Mouse (Mus musculus): Measurements from ENCODE around the gene Ube2g1. TPM values are rescaled to one million over a fixed set of nuclear protein-coding genes. Genes with fewer than 3 reads are reported as not detected.
"Not testable (repeated sequence)": the region's sequence is repeated elsewhere in the genome, so short reads cannot be mapped to it uniquely, and the experiment has no call there.

Ube2g1 gene
- total RNA-seq, 2 experiments from 2014 or later: 50.4 to 52.6 TPM

- DNase-seq (ENCODE audit: low spot score in 2 of 2): no peak
Measured at GRCm38 (mm10) chr11:72689115-72689514, 82.0 kb downstream of the Ube2g1 start.

- peak; percentile 96 for DNase-seq (ENCODE audit: low spot score in 2 of 2)
Measured at GRCm38 (mm10) chr11:72689551-72690510, 82.7 kb downstream of the Ube2g1 start, which contains the start of gene Ankfy1. Gene Ankfy1 (plus strand): TSS chr11:72690006.

DNA sequence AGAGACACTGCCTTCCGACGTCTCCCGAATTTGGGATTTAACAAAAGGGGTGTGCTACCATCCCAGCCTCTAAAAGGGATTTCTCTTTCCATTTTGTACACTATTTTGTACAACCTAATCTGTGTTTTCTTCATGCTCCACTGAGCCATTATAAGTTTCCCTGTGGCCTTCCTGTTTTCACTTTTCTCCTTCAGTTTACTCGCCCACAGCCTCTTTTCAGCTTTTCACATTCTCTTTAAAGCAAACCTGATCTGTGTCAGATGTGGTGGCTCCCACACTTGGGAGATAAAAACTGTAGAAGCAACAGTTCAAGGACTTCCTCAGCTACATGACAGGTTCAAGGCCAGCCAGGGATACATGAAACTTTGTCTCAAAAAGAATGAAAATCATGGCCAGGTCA lies 85.3 kb downstream of the Ube2g1 start:
- DNase-seq (ENCODE audit: low spot score in 2 of 2): no peak

DNA sequence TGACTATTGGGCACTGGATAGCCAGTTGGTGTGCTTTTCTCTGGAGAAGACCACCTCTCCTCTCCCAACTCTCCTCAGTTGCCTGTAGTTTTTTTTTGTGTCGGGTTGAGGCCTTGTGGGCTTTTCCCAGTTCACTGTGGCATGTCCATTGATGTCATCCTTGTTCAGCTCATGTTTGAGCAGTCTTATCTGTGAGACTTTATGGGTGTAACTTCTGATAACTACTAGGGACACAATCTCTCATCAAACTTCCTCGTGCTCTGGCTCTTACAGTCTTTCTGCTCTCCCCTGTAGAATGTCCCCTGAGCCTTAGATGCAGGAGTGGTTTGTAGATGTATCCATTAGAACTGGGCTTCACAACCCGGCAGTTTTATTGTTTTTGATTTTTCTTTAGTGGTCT lies 87.9 kb downstream of the Ube2g1 start:
- DNase-seq (ENCODE audit: low spot score in 2 of 2): no peak

DNA sequence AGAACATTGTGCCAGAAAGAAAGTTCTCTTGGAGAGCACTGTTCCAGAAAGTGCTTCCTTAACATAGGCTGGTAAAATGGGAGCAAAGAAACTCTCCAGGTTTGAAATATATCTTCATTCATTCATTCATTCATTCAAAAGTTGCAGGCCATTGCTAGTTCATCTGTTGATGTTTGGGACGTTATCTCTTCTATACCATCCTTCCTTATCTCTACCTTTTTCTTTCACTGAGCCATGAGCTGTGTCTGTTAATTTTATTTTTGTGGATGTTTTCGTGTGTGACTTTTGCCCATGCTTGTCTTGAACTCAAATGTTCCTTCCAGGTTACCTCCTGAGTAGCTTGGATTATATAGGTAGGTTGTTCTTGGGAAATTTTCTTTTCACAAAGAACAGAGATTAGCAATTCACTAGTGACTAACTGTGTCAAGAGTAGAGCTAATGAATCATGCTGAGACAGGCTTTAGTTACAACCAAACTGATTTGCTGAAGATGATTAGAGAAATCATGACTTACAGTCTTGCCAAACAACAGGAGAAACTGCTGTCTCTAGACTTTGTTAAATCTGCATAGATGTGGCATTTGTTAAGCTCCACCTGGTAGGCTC lies 89.4 kb downstream of the Ube2g1 start:
- no peak for DNase-seq (ENCODE audit: low spot score in 2 of 2)

GRCm38 (mm10) chr11:72697323-72697722 lies 90.2 kb downstream of the Ube2g1 start:
- DNase-seq (ENCODE audit: low spot score in 2 of 2): no peak

DNA sequence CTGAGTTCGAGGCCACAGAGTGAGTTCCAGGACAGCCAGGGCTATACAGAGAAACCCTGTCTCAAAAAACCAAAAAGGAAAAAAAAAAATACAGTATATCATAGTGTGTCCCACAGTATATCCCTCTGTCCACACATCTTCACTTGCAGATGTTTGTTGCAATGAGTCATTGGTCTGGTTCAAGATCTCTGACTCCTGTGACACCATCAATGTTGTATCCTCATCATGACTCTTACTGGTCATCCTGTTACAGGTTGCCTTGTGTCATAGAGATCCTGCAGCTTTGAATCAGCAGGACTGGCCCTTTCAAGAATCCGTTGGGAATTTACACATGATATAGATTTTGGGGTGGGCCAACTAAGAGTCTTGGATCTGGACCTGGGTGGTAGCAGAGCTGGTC lies 98.0 kb downstream of the Ube2g1 start:
- DNase-seq (ENCODE audit: low spot score in 2 of 2): not testable (repeated sequence)

DNA sequence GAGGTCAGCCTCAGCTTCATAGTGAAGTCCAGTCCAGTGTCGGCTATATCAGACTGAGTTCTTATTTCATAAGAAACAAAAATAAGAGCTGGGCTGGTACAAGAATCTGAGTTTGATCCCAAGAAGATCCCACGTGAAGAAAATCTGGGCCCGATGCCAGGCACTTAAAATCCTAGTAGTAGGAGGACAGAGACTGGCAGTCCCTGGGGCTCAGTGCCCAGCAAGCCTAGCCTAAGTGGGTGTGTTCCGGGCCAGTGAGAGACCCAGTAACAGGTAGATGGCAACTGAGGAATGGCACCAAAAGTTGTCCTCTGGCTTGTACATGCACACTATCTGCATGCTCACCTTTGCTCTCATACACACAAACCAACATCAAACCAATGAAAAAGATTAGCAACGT lies 105.6 kb downstream of the Ube2g1 start:
- DNase-seq (ENCODE audit: low spot score in 2 of 2): peak; percentile 14 to 21

DNA sequence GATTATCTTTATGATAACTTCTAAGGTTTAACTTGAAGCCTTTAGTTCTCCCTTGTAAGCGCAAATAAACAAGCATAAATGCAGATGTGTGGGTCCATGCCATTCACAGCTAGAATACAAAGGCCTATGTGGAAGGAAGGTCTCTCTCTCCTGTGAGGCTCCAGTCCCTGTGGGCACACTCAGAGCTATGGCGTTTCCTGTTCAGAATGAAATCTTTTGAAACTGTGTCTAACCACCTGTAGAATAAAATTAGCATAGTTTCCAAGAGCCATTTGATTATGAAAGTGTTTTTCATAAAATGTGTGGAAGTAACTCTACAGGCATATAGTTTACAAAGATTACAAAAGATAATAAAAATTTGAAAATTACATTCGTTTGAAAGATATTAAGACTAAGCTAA lies 111.1 kb downstream of the Ube2g1 start:
- no peak for DNase-seq (ENCODE audit: low spot score in 2 of 2)

GRCm38 (mm10) chr11:72723165-72723564 lies 116.1 kb downstream of the Ube2g1 start:
- DNase-seq (ENCODE audit: low spot score in 2 of 2): no peak

- peak in 1 of 2 experiments; percentile 24 for DNase-seq (ENCODE audit: low spot score in 2 of 2)
Measured at GRCm38 (mm10) chr11:72723871-72724270, 116.8 kb downstream of the Ube2g1 start.

DNA sequence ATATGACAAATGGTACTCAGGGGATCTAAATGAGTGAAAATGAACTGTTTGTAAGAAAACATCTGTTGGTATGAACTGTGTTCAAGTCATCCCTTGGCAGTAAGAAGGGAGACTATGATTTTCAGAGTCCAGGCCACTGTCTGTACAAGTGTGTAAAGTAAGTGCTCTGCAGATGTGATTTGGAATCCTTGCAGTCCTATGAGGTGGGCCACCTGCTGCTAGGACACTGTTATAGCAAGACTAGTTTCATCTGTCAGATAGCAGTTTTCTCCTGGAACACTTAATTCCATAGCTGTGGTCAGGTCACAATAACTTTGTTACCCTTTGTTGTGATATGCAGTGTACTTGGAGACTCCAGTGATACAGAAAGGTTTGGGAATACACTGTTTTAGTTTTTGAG lies 118.9 kb downstream of the Ube2g1 start:
- DNase-seq (ENCODE audit: low spot score in 2 of 2): no peak

DNA sequence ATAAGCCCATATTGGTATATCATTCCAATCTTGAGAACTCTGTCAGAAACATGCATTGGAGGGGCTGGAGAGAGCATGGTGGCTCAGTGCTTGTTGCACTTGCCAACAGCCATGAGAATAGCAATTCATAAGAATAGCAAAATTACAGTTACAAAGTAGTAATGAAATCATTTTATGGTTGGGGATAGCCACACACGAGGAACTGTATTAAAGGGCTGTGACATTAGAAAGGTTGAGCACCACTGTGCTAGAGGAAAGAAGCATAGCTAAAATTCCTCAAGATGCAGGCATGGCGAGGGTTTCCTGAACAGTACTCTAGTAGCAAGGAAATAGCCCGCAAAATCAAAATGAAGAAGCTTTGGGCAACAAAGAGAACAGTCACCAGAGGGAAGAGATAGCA lies 126.7 kb downstream of the Ube2g1 start:
- DNase-seq (ENCODE audit: low spot score in 2 of 2): no peak

DNA sequence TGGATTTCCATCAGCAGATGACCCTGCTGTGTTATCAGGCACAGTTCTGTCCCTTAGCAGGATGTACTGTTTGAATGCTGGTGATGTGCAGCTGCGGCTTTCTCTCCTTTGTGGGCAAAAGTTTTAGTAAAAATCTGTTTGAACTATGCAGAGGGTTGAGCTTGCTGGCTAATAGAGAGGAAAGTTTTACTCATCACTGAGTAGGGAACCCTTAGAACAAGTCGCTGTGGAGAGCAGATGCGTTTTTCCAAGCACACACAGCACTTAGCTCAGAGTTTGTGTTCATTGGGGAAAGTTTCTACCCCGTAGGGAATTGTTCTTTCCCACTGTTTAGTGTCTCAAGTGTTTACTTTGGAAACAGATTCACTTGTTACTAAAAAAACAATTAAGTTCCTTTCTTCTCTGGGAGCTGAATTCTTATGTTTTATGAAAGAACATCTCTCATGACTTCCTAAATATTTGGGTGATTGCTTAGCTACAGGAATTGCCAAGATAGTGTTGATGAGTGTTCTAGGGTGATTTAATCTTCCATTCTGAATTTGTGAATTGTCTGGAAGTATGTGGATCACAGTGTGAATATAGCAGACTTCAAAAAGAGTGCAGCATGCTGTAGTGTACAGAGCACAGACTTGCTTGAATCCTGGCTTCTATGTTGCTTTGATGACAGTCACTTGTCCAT lies 127.9 kb downstream of the Ube2g1 start:
- DNase-seq (ENCODE audit: low spot score in 2 of 2): no peak

DNA sequence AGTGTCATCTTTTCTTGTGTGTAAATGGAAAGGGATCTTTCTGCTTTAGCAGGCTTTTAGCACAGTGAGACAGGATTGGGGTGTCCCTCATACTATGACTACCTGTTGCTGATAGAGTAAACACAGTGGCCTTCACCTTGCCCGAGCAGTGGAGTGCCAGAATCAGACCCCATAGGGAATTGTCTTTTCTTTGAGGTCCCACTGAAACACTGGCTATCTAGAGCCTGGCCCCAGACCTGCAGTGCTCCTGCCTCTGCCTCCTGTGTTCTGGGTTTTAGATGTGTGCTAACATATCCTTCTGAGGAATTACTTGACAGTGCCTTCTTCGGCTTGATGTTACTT lies 128.4 kb downstream of the Ube2g1 start:
- no peak for DNase-seq (ENCODE audit: low spot score in 2 of 2)

Small RNA genes lying within 50 kb of the gene (microRNA-seq; reads per million reads assigned to microRNA genes)
- 0 reads per million in 2 experiments for gene Gm25678

Other genes starting within 250 kb of the Ube2g1 start
- 1 to 10 TPM; 2.5 to 4.7 TPM for gene Tekt1, start 244.8 kb upstream of the Ube2g1 start, total RNA-seq (2021)
- gene Smtnl2, start 195.6 kb upstream of the Ube2g1 start, total RNA-seq (2021): 1 to 10 TPM; 4.5 to 5.0 TPM
- gene Ggt6, start 171.8 kb upstream of the Ube2g1 start, total RNA-seq (2021): not detected
- gene Mybbp1a, start 165.9 kb upstream of the Ube2g1 start, total RNA-seq (2021): 10 to 100 TPM; 50.2 to 55.0 TPM
- gene Spns2, start 117.4 kb upstream of the Ube2g1 start, total RNA-seq (2021): 10 to 100 TPM; 58.4 to 59.6 TPM
- gene Spns3, start 56.8 kb upstream of the Ube2g1 start, total RNA-seq (2021): under 1 TPM; 0.18 to 0.22 TPM
- 10 to 100 TPM; 44.4 to 50.0 TPM for gene Ankfy1, start 82.7 kb downstream of the Ube2g1 start, total RNA-seq (2021)
- gene Cyb5d2, start 188.9 kb downstream of the Ube2g1 start, total RNA-seq (2021): 10 to 100 TPM; 11.1 to 12.3 TPM
- 10 to 100 TPM; 47.4 to 52.0 TPM for gene Zzef1, start 188.9 kb downstream of the Ube2g1 start, total RNA-seq (2021)

Data from layer of hippocampus, postnatal 10 days (tissue).